Mouse (Mus musculus) layer of hippocampus, adult 9-10 months (tissue): ENCODE data around the gene Ttll5.

Experiments
- DNase-seq: peaks from one replicate; pipeline ENCODE4 v3.0.0; 2022; ENCODE audit warnings: low spot score

Ttll5 gene

DNA sequence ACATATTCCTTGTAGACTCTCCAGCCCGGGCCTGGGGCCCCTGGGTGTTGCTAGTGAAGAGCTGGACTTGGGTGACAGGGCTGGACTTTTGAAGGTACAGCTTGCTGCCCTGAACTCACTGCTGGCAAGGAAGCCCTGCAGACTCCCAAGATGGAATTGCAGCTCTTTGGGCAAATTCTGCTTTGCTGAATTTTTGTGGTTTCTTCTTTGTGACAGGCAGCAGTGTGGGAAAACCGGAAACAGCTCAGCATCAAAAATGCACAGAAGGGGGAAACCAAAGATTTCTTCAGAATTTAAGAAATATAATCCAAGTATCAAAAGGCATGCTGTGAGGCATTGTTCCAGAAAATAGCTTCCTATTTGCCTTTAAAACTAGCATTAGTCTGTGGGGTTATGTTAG is 189.7 kb downstream of the Ttll5 start:
- DNase-seq, result no peak

- DNase-seq, result no peak
Measured at GRCm38 (mm10) chr12:86014621-86015020, 190.2 kb downstream of the Ttll5 start.

- no peak for DNase-seq
Measured at GRCm38 (mm10) chr12:86015114-86015513, 190.7 kb downstream of the Ttll5 start.

- no peak for DNase-seq
Measured at GRCm38 (mm10) chr12:86017360-86017759, 192.9 kb downstream of the Ttll5 start.

GRCm38 (mm10) chr12:86021583-86021982 is 197.1 kb downstream of the Ttll5 start:
- no peak for DNase-seq

DNA sequence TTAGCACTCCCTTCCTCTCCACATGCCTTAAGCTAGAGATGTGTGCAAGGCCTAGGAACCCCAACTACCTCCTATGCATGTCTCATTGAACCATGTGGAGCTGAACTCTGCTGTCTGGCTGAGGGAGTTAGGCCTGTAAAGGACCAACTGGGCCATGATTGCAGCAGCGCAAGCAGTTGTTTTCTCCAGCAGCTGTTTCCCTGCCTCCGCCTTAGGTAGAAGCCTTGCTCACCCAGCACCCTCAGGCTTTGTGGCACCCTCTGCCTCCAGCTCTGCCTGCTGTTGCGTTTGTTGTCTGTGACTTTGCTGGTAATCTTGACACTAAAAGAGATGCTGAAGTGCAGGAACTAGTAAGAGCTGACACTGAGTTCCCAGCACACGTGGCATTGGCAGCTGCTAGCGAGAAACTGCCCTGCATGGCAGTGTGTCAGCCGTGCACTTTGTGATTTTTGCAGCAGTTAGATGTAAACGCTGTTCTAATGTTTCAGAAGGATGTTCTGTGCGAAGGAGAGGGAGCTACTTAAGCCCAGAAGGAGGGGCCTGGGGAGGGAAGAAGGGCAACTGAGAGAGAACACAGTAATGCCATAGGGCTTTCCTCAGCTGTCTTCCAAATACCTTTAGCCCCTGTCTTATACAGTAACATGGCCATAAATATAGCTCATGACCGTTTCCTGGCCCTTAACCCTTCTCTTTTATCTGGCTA is 198.0 kb downstream of the Ttll5 start:
- DNase-seq, result no peak

GRCm38 (mm10) chr12:86023081-86023871 is 198.8 kb downstream of the Ttll5 start:
- no peak for DNase-seq

DNA sequence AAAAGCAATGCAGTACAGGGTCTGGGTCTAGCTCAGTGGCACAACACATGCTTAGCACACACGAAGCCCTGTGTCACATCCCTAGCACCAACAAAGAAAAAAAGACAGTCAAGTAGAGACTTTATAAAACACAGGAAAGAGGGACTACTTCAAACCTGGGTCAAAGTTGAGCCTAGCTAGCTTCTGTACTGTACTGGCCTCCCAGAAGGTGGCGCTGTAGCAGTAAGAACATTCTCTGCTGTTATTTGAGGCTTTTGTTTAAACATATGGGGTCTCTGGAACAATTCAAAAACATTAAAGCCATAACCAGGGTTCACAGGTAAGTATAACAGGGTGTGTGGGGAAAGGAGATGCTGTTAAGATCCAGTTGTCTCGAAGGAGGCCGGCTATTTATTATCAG is 200.0 kb downstream of the Ttll5 start:
- DNase-seq, result no peak

DNA sequence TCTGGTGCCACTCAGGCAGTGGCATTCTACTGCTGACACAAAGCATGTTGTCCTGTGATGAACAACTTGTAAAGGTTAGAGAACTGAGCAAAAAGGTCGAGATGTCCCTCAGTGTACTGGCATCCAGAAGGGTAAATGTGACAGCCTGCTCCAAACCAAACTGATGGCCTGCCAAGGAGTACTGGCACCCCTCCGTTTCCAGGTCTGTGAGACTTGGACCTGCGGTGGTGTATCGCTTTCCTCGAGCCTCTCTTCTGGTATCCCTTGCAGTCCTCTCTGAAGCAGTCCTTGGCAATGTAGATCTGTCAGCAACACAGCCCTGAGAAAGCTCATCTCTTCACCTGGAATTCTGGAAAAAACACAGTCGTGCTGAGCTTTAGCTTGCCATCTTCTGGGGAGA is 201.0 kb downstream of the Ttll5 start:
- DNase-seq, result no peak

DNA sequence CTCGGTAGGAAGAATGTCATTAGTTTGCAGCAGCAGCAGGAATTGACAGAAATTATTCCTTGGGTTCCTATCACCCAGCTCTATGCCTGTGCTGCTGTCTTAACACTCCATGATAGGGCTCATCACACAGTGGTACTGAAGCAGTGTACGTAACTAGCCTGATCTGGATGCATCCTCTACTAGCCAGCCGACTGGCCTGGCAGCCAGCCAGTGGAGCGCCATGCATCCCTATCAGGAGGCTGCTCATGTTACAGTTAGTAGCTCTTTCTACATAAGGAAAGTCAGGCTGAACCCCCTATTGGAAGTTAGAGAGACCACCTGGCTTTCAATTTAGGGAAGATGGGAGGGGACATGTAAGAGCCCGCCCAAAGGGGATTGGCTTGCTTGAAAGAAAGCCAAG is 202.5 kb downstream of the Ttll5 start:
- DNase-seq, result no peak

DNA sequence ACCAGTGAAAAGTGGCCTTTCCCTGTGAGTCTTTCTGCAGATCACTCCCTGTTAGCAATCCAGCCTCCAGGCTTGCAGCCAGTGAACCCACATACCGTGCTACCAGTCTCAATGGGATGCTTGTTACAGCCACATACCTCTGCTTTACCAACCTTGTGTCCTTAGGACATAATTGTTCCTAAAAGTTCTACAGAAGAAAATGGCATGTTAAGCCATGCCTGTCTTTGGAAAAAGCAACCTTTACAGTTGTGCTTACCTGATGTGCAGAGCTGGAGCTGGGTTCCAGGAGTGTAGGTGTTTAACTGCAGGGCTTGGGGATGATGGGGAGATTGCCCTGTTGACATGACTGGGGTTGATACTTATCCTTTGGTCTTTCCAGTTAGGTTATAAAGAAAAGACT is 203.3 kb downstream of the Ttll5 start:
- no peak for DNase-seq

DNA sequence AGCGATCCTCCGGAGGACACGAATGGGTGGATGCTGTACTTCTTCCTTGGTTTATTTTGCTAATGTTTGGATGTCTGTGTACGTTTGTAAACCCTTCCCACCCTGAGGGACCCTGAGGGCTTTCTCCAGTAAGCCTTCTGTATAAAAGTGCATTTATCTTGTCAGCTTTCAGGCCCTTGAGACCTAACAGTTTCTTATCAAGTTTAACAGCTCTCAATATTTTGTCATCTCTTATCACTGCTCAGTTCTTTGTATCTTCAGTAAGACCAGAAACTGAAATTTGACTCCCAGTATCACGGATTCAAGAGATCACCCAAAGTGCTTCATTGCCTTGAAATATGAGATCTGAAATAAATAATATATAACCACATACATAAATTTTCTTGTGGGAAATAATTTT is 206.5 kb downstream of the Ttll5 start:
- DNase-seq, result no peak

- DNase-seq, result no peak
Measured at GRCm38 (mm10) chr12:86035586-86035985, 211.1 kb downstream of the Ttll5 start.

GRCm38 (mm10) chr12:86036368-86037166 is 212.1 kb downstream of the Ttll5 start:
- no peak for DNase-seq

- no peak for DNase-seq
Measured at GRCm38 (mm10) chr12:86037235-86037921, 212.9 kb downstream of the Ttll5 start.

DNA sequence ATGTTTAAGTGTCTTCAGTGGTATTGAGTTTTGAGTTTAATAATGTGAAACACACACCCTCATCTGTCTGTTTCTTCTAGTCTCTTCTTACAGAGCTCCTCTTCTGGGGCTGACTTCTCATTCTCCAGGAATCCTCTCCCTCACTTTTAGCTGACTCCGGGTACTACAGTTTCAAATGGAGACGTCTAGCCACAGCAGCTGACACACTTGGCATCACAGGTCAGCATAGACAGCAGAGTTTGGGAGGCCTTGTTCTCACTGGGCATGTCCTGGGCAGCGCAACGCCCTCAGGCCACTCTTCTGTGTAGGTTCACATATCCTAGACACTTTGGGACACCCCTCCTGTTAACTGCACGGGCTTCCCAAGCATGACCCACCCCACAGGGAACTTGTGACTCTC is 214.6 kb downstream of the Ttll5 start:
- DNase-seq, result no peak

DNA sequence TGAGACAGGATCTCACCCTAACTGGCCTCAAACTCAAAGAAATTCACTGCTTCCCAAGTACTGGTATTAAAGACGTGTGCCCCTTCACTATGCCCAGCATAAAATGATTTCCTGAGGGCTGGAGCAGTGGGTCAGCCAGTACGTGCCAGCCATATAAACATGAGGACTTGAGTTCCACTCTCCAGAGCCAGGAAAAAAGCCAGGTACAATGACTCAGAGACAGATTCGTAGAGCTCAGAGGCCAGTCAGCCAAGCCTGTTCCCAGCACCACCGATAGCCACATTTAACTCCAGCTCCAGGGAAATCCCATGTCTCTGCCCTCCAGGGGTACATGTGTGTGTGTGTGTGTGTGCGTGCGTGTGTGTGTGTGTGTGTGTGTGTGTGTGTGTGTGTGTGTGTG is 215.3 kb downstream of the Ttll5 start:
- no peak for DNase-seq

- DNase-seq, result no peak
Measured at GRCm38 (mm10) chr12:86046141-86046540, 221.7 kb downstream of the Ttll5 start.

DNA sequence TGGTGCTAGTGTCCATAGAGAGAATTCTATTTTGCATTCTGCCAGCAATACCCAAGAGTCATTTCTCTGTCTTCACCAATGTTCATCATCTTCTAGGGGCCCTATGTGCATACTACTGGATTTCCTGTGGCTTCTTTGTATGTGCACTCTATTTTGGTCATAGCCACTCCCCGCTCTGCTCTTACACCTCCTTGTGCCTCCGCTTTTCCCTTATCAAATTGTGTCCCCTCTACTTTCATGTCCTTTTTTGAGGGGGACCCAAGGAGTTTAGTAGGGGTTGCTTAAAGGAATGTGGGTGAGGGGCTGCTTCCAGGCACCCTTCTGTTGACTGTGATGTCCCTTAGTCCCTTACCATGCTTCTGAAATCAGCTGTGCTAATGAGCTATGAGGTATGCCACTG is 222.3 kb downstream of the Ttll5 start:
- no peak for DNase-seq

DNA sequence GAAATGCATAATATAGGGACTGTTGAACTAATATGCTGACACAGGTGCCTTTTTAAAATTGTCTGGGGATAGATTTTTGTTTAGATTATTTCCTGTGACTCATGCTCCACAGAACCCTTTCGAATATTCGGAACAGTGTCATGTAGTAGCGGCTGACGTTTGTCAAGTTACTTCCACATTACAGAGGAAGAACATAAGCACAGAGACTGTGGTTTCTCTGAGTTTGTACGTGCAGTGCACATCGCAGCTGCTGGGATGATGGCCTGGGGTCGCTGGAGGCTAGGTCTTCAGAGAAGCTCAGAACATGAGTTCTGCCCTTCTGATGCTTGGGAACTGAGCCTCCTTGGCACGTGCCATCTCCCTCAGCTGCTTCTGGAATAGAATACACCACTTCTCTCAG is 222.9 kb downstream of the Ttll5 start:
- DNase-seq, result no peak

DNA sequence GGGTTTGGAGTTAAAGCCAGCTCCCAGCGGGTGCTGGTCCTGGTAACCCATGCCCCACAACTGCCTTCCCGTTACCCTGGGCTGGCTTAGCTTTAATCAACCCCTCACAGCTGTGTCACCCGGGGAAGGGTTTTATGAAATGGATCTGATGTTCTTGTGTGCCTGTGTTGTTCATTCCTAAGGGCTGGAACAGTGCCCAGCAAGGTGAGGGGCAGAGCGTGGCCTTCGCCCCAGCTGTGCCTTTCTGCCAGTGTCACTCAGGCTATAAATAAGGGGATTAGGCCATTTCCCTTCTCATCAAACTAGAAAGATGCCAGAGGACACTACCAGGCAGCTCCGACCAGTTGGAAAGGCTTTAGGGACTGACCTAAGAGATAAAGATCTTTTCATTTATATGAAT is 225.4 kb downstream of the Ttll5 start:
- no peak for DNase-seq

DNA sequence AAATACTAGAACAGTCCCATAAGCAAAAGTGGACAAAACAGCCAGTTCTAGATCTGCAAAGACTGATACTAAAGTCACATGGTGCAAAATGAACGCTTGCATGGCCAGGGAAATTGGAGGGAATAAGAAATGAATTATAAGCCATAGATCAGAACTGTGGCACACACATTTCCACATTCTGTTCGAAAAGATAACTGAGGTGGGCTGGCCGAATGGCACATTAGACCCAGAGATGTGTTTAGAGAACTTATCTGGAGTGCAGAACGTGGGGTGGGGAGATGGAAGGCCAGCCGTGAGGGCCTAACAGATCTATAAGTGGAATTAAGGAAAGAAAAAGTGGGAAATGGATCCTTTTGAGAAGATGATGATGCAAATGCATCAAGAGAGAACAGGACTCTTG is 227.0 kb downstream of the Ttll5 start:
- DNase-seq, result no peak
